Mouse (Mus musculus) CH12.LX (cell line): ENCODE results near the gene Tulp4.

Experiments
- KAT2A ChIP-seq: IDR thresholded peaks from 2 replicates; pipeline ENCODE4 v1.6.1; 2012; ENCODE audit warnings: low read length, improper control_type of control experiment, inconsistent platforms; ENCODE audit not compliant: insufficient replicate concordance
- MEF2A ChIP-seq: IDR thresholded peaks from 2 replicates; pipeline ENCODE4 v1.6.1; 2014; ENCODE audit warnings: low read depth, mild to moderate bottlenecking, inconsistent platforms, low read length, improper control_type of control experiment, borderline replicate concordance
- POLR2A ChIP-seq: IDR thresholded peaks from 2 replicates; pipeline ENCODE4 v1.6.1; 2011; ENCODE audit warnings: low read depth, mild to moderate bottlenecking, improper control_type of control experiment, low read length
- POLR2AphosphoS2 ChIP-seq: IDR thresholded peaks from 2 replicates; pipeline ENCODE4 v1.6.1; 2011; ENCODE audit warnings: low read depth, low read length, improper control_type of control experiment
- USF1 ChIP-seq: IDR thresholded peaks from 2 replicates; pipeline ENCODE4 v1.6.1; 2014; ENCODE audit warnings: low read depth, mild to moderate bottlenecking, inconsistent platforms, low read length, improper control_type of control experiment

GRCm38 (mm10) chr17:6140875-6141274 is 34.6 kb downstream of the Tulp4 start:
- TF ChIP-seq POLR2AphosphoS2 = no peak
- TF ChIP-seq POLR2A = no peak
- TF ChIP-seq USF1 = no peak
- no peak for TF ChIP-seq MEF2A
- TF ChIP-seq KAT2A = no peak
